Comparison of ENCODE assay signal across 19 mouse cellular contexts in genomic region chr6:124796200-124796599, GRCm38 (mm10). TPM values are rescaled to one million over a fixed set of nuclear protein-coding genes. Genes with fewer than 3 reads are reported as not detected.
DNase-seq lines count a peak whose midpoint lies in the region; ATAC-seq and TF ChIP-seq lines count a peak whose summit lies in the region.
"Had no signal": no experiment of that assay in that cellular context is flagged by ENCODE, and none has a peak within 500 bp of the region (broad histone marks: within the 10 kb centered on the region; RNA-seq: fewer than 3 reads in every experiment).

No protein-coding gene starts in this region.

- no peaks in the 10 kb centered on the region for H3K27me3 ChIP-seq in kidney, embryonic 16.5 days (ENCODE audit: insufficient read depth, low read length)
- no peaks in the 10 kb centered on the region for H3K27me3 ChIP-seq in C2C12 (ENCODE audit: control insufficient read depth, insufficient read depth, insufficient read length)
- H3K27me3 ChIP-seq in embryonic facial prominence, embryonic 15.5 days = no peaks in the 10 kb centered on the region
- H3K27me3 ChIP-seq in stomach, embryonic 15.5 days (replicated peaks) = no peaks in the 10 kb centered on the region
- H3K27me3 ChIP-seq: limb, embryonic 15.5 days had no signal

- H3K27ac ChIP-seq in kidney, embryonic 16.5 days (ENCODE audit: low read length) = peak overlapping the region; percentile 91
- peak overlapping the region; percentile 59; the same call in 1 of the 2 replicates for H3K27ac ChIP-seq in embryonic facial prominence, embryonic 15.5 days (replicated peaks)
- H3K27ac ChIP-seq in stomach, embryonic 15.5 days = peak overlapping the region; percentile 59; the same call in 1 of the 2 replicates
- H3K27ac ChIP-seq: hindbrain, postnatal 0 days; limb, embryonic 15.5 days had no signal

- no peak for DNase-seq in kidney, adult 18-20 months
- no peak for DNase-seq in right cerebral cortex, adult 2 months (ENCODE audit: low spot score in 2 of 2)
- no peak for DNase-seq in left cerebral cortex, postnatal 14 days (ENCODE audit: low spot score in 2 of 2)
- DNase-seq: adrenal gland, postnatal 14 days; cerebellum, adult 18-20 months; cerebellum, postnatal 36 days; kidney, postnatal 4 days; thymus, adult 18-20 months had no signal

- no peak overlapping the region for H3K4me3 ChIP-seq in kidney, embryonic 16.5 days (ENCODE audit: low read length)
- no peak overlapping the region for H3K4me3 ChIP-seq in C2C12 (ENCODE audit: insufficient read depth, poor library complexity, severe bottlenecking)
- no peak overlapping the region for H3K4me3 ChIP-seq in embryonic facial prominence, embryonic 15.5 days (replicated peaks)
- H3K4me3 ChIP-seq in stomach, embryonic 15.5 days (replicated peaks) = no peak overlapping the region
- H3K4me3 ChIP-seq: limb, embryonic 15.5 days had no signal

- no peak for TF ChIP-seq CTCF in C2C12 (IDR thresholded peaks at IDR 0.05; ENCODE audit: control insufficient read depth, insufficient read depth, insufficient read length)

- peaks cover 8% of the 10 kb centered on the region; the same call in 1 of the 2 replicates for H3K4me1 ChIP-seq in kidney, embryonic 16.5 days (ENCODE audit: insufficient read depth, low read length)
- no peaks in the 10 kb centered on the region for H3K4me1 ChIP-seq in embryonic facial prominence, embryonic 15.5 days
- no peaks in the 10 kb centered on the region for H3K4me1 ChIP-seq in stomach, embryonic 15.5 days
- H3K4me1 ChIP-seq: limb, embryonic 15.5 days had no signal

- 68% methylated on average over 2 of the region's 2 CpGs for WGBS in kidney, embryonic 16.5 days
- 43% methylated on average over 2 of the region's 2 CpGs for WGBS in embryonic facial prominence, embryonic 15.5 days
- 68% methylated on average over 2 of the region's 2 CpGs for WGBS in stomach, embryonic 15.5 days

- no peaks in the 10 kb centered on the region for H3K9me3 ChIP-seq in kidney, embryonic 16.5 days (ENCODE audit: low read length)
- no peaks in the 10 kb centered on the region for H3K9me3 ChIP-seq in embryonic facial prominence, embryonic 15.5 days (replicated peaks)
- H3K9me3 ChIP-seq in stomach, embryonic 15.5 days = no peaks in the 10 kb centered on the region
- H3K9me3 ChIP-seq: limb, embryonic 15.5 days had no signal

- H3K9ac ChIP-seq in kidney, embryonic 16.5 days (replicated peaks; ENCODE audit: low read length) = no peak overlapping the region
- no peak overlapping the region for H3K9ac ChIP-seq in embryonic facial prominence, embryonic 15.5 days
- no peak overlapping the region for H3K9ac ChIP-seq in stomach, embryonic 15.5 days
- H3K9ac ChIP-seq: limb, embryonic 15.5 days had no signal

- H3K79me2 ChIP-seq in C2C12 (ENCODE audit: control insufficient read depth, insufficient read depth) = no peaks in the 10 kb centered on the region

- H3K79me3 ChIP-seq in C2C12 (ENCODE audit: low read depth) = no peaks in the 10 kb centered on the region

- no peak overlapping the region for H3K4me2 ChIP-seq in kidney, embryonic 16.5 days (replicated peaks; ENCODE audit: low read depth, low read length)
- H3K4me2 ChIP-seq in embryonic facial prominence, embryonic 15.5 days (replicated peaks) = no peak overlapping the region
- H3K4me2 ChIP-seq in stomach, embryonic 15.5 days = no peak overlapping the region
- H3K4me2 ChIP-seq: limb, embryonic 15.5 days had no signal

- no peak for ATAC-seq in kidney, embryonic 16.5 days (ENCODE audit: low FRiP score, low TSS enrichment)
- no peak for ATAC-seq in embryonic facial prominence, embryonic 15.5 days (ENCODE audit: insufficient number of reproducible peaks, low FRiP score, low TSS enrichment, low read depth)
- ATAC-seq in stomach, embryonic 15.5 days (ENCODE audit: insufficient read depth, low FRiP score, low read depth) = no peak
- ATAC-seq: CD4-positive, CD25-positive, alpha-beta regulatory T cell, adult 4 months; forebrain, embryonic 16.5 days; hindbrain, postnatal 0 days; midbrain, embryonic 16.5 days had no signal

- H3K36me3 ChIP-seq in kidney, embryonic 16.5 days (ENCODE audit: insufficient read depth, low read length) = no peaks in the 10 kb centered on the region
- no peaks in the 10 kb centered on the region for H3K36me3 ChIP-seq in C2C12 (ENCODE audit: control insufficient read depth, insufficient read depth)
- no peaks in the 10 kb centered on the region for H3K36me3 ChIP-seq in embryonic facial prominence, embryonic 15.5 days
- no peaks in the 10 kb centered on the region for H3K36me3 ChIP-seq in stomach, embryonic 15.5 days
- H3K36me3 ChIP-seq: limb, embryonic 15.5 days had no signal

- intact Hi-C loops in left cerebral cortex, postnatal 14 days (cut with DNase I) = no loop called here

- H3ac ChIP-seq in C2C12 (ENCODE audit: control insufficient read depth, insufficient read length, low read depth) = no peak overlapping the region

TF ChIP-seq in C2C12, 6 proteins besides CTCF, POLR2A, EP300 and RAD21:
- TF ChIP-seq FOSL1 (IDR thresholded peaks at IDR 0.05; ENCODE audit: insufficient read depth, low read length, poor library complexity, severe bottlenecking) (no peak), CEBPB (IDR thresholded peaks at IDR 0.05; ENCODE audit: low read depth) (peak; percentile 61), USF1 (IDR thresholded peaks at IDR 0.05; ENCODE audit: low read depth) (no peak), MYOG (IDR thresholded peaks at IDR 0.05; ENCODE audit: control insufficient read depth, extremely low read depth, insufficient read length) (no peak), MAX (IDR thresholded peaks at IDR 0.05) (no peak), MYOD1 (IDR thresholded peaks at IDR 0.05; ENCODE audit: control insufficient read depth, insufficient read length, low read depth) (no peak)

RNA-seq across cellular contexts. Expression of gene Spsb2, which starts 12.3 kb away (rescaled TPM):
- polyA plus RNA-seq in kidney, embryonic 16.5 days (2015; fragmentation: Nextera tagmentation; extraction: Ambion mirVana) = 20.9 and 21.5 TPM in 2 replicates
- 24.8 TPM for polyA plus RNA-seq in C2C12 (2012; fragmentation: generic; extraction: Trizol)
- polyA plus RNA-seq in embryonic facial prominence, embryonic 15.5 days (2015; fragmentation: Nextera tagmentation; extraction: Ambion mirVana) = 16.4 and 17.5 TPM in 2 replicates
- 11.7 and 12.7 TPM in 2 replicates for polyA plus RNA-seq in stomach, embryonic 15.5 days (2015; fragmentation: Nextera tagmentation; extraction: Ambion mirVana)
- 1 to 10 TPM; 2.9 to 5.3 TPM for total RNA-seq in left cerebral cortex, postnatal 14 days (2021)

RNA-seq across cellular contexts. Expression of gene Lrrc23, which starts 16.7 kb away (rescaled TPM):
- polyA plus RNA-seq in kidney, embryonic 16.5 days (2015; fragmentation: Nextera tagmentation; extraction: Ambion mirVana) = 1.0 and 1.2 TPM in 2 replicates
- 0.13 TPM for polyA plus RNA-seq in C2C12 (2012; fragmentation: generic; extraction: Trizol)
- 26.7 and 47.5 TPM in 2 replicates for polyA plus RNA-seq in embryonic facial prominence, embryonic 15.5 days (2015; fragmentation: Nextera tagmentation; extraction: Ambion mirVana)
- polyA plus RNA-seq in stomach, embryonic 15.5 days (2015; fragmentation: Nextera tagmentation; extraction: Ambion mirVana) = 0.35 and 1.3 TPM in 2 replicates
- under 1 TPM; 0.47 to 0.81 TPM for total RNA-seq in left cerebral cortex, postnatal 14 days (2021)
- total RNA-seq: adrenal gland, postnatal 14 days had no signal
- polyA plus RNA-seq: heart, embryonic 14.5 days had no signal

RNA-seq across cellular contexts. Expression of gene Tpi1, which starts 17.9 kb away (rescaled TPM):
- 851 and 866 TPM in 2 replicates for polyA plus RNA-seq in kidney, embryonic 16.5 days (2015; fragmentation: Nextera tagmentation; extraction: Ambion mirVana)
- polyA plus RNA-seq in C2C12 (2012; fragmentation: generic; extraction: Trizol) = 604 TPM
- 779 and 809 TPM in 2 replicates for polyA plus RNA-seq in embryonic facial prominence, embryonic 15.5 days (2015; fragmentation: Nextera tagmentation; extraction: Ambion mirVana)
- 890 and 914 TPM in 2 replicates for polyA plus RNA-seq in stomach, embryonic 15.5 days (2015; fragmentation: Nextera tagmentation; extraction: Ambion mirVana)
- 100 to 1,000 TPM; 629 to 634 TPM for total RNA-seq in left cerebral cortex, postnatal 14 days (2021)

RNA-seq across cellular contexts. Expression of gene Eno2, which starts 26.7 kb away (rescaled TPM):
- polyA plus RNA-seq in kidney, embryonic 16.5 days (2015; fragmentation: Nextera tagmentation; extraction: Ambion mirVana) = 10.9 and 15.3 TPM in 2 replicates
- 5.5 TPM for polyA plus RNA-seq in C2C12 (2012; fragmentation: generic; extraction: Trizol)
- 11.8 and 12.7 TPM in 2 replicates for polyA plus RNA-seq in embryonic facial prominence, embryonic 15.5 days (2015; fragmentation: Nextera tagmentation; extraction: Ambion mirVana)
- 5.3 and 6.9 TPM in 2 replicates for polyA plus RNA-seq in stomach, embryonic 15.5 days (2015; fragmentation: Nextera tagmentation; extraction: Ambion mirVana)
- total RNA-seq in left cerebral cortex, postnatal 14 days (2021) = 100 to 1,000 TPM; 719 to 758 TPM
- total RNA-seq: megakaryocyte progenitor cell, adult 5-6 weeks had no signal

RNA-seq across cellular contexts. Expression of gene Usp5, which starts 33.1 kb away (rescaled TPM):
- polyA plus RNA-seq in kidney, embryonic 16.5 days (2015; fragmentation: Nextera tagmentation; extraction: Ambion mirVana) = 174 TPM in 2 replicates
- 132 TPM for polyA plus RNA-seq in C2C12 (2012; fragmentation: generic; extraction: Trizol)
- polyA plus RNA-seq in embryonic facial prominence, embryonic 15.5 days (2015; fragmentation: Nextera tagmentation; extraction: Ambion mirVana) = 140 and 141 TPM in 2 replicates
- 116 and 125 TPM in 2 replicates for polyA plus RNA-seq in stomach, embryonic 15.5 days (2015; fragmentation: Nextera tagmentation; extraction: Ambion mirVana)
- total RNA-seq in left cerebral cortex, postnatal 14 days (2021) = 100 to 1,000 TPM; 178 to 184 TPM

Comparison
In these comparisons a context has a peak if more than half of its experiments do, and no peak if none do; other contexts are left out.
1. RNA of gene Lrrc23, which starts 16.7 kb away (polyA plus RNA-seq): 26.7 to 47.5 TPM in embryonic facial prominence, embryonic 15.5 days; 0.35 to 1.3 TPM in stomach, embryonic 15.5 days, 1.0 to 1.2 TPM in kidney, embryonic 16.5 days and 0.13 TPM in C2C12 (single experiment); every median in the first group is over 10 times any median in the second.
2. Peak in every context shown above with its lines, with median percentiles within 50 percentile points of each other: H3K27ac ChIP-seq.